Mouse (Mus musculus): ENCODE measurements around the gene Cwc25. TPM values are rescaled to one million over a fixed set of nuclear protein-coding genes. Genes with fewer than 3 reads are reported as not detected.

Gene Cwc25
- polyA plus RNA-seq, 1 experiment: 34.5 TPM

- TF ChIP-seq GATA1 (IDR thresholded peaks at IDR 0.05; ENCODE audit: low read length): no peak
Measured at GRCm38 (mm10) chr11:97701581-97702392, 64.6 kb downstream of the Cwc25 start.

GRCm38 (mm10) chr11:97700746-97701580, 65.4 kb downstream of the Cwc25 start:
- TF ChIP-seq GATA1 (IDR thresholded peaks at IDR 0.05; ENCODE audit: low read length): no peak

DNA sequence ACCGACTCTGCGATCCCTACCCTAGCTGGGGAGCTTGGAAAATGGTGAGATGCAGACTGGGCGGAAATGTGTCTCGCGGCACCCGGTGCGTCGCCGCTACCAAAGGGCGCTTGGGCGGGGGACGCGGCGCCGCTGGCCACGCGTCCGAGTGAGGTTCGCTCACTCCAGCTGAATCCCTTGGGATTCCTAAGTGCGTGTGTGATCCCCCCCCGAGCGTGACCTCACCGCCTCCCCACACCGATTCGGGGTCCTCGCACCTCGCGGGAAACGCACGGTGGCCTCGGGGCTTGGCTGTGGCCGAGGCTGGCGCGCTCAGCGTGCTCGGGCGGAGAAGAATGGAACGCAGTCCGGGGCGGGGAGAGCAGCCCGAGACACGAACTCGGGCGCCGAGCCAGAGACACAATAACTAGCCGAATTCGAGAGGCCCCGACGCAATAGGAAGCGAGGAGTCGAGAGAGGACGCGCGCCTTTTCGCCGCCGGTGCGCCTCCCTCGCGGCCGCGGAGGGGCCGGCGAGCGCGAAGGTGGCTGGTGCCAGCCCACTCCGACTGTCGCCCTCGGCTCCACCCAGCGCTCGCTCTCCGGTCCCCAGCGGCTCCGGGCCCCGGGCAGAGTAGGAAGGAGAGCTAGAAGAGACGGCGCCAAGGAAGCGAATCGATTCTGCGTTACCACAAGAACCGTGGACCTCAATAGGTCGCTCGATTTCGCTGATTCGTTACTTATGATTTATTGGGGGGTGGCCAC, 66.2 kb downstream of the Cwc25 start, which contains the start of gene Pcgf2:
Pcgf2 (minus strand) TSS at position 495 of the 743 bp plus-strand sequence.
- TF ChIP-seq GATA1 (IDR thresholded peaks at IDR 0.05; ENCODE audit: low read length): no peak

DNA sequence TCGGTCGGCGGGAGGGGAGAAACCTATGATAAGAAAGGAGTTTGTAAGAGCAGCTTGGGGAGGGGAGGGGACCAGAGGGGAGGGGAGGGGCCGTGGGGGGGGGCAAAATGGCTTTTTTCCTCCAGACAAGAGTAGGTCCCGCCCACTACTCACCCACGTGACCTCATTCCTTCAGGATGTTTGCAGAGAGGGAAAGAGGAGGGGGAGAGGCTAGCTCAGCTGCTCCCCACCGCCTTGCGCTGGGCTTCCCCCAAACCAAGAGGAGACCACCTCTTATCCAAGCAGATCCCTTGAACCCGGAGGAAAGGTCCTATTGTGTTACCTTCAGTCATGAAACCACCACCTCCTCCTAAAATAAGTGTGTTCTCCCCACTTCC, 66.7 kb downstream of the Cwc25 start:
- TF ChIP-seq GATA1 (IDR thresholded peaks at IDR 0.05; ENCODE audit: low read length): no peak

DNA sequence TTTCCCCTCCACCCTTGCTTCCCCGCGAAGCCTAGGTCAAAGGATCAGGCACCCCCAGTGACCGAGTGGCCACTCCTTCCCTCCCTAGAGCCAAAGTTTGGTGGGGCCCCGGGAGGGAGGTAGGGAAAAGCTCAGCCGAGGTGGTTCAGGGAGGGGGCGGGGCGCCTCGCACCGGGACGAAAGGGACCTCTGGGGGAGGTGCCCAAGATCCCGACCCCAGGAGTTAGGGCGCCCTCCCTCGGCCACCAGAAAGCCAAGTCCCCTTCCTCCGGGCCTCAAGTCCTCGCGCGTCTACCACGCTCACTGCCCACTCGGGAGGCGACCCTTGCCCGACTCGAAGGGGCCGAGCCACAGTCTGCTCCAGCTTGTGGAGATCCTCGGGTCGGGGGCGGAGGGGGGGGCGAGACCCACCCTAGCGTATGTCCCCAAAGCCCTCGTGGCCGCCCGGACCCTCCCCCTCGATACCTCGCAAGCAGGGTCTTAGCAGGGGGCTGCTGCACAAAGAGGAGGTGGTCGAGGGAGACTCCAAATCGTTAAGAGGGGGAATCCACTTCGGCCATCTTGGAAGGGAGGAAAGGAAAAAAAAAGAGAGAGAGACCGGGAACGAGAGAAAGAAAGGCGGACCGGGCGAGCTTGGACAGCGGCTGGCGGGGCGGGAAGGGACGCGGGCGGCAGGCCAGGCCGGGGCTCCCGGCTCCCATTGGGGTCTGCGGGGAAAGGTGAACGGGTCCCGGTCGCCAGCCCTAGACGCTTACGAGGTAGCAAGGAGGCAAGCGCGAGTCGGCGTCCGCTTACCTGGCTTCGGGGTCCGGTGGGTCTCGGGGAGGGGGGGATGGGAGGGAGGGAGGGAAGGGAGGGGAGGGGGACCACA, 67.4 kb downstream of the Cwc25 start:
- TF ChIP-seq GATA1 (IDR thresholded peaks at IDR 0.05; ENCODE audit: low read length): no peak

DNA sequence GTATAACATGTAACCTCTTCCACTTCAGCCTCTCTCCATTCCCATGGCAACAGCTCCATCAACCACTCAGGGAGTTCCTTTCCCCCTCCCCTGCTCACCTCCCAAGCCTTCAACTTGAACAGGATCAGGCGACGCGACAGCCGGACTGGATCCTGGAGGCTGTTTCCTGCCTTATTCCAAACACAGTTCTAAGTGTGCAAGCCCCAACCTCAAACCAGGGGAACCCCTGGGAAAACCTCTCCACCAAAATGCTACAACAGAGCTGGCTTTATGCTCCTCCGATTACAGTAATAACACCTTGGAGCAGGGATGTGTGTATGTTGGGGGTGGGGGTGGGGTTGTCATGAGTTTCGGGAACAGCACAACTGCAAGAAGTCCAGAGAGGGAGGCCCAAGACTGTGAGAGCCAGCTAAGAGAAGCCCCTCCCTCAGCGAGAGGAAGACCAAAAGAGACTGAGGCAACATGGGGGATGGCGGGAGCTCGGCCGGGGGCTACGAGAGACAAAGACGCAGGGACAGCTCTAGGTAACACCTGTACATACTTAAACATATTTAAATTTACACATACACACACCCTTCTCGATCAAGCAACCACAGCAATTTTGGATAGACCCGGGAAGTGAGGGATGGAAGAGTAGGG, 68.3 kb downstream of the Cwc25 start:
- no peak for TF ChIP-seq GATA1 (IDR thresholded peaks at IDR 0.05; ENCODE audit: low read length)

GRCm38 (mm10) chr11:97697199-97697890, 69.0 kb downstream of the Cwc25 start:
- TF ChIP-seq GATA1 (IDR thresholded peaks at IDR 0.05; ENCODE audit: low read length): no peak

GRCm38 (mm10) chr11:97696669-97697068, 69.7 kb downstream of the Cwc25 start:
- TF ChIP-seq GATA1 (IDR thresholded peaks at IDR 0.05; ENCODE audit: low read length): no peak

- TF ChIP-seq GATA1 (IDR thresholded peaks at IDR 0.05; ENCODE audit: low read length): no peak
Measured at GRCm38 (mm10) chr11:97695712-97696401, 70.5 kb downstream of the Cwc25 start.

Other genes with a start within 250 kb of the Cwc25 start
- 0.09 and 0.18 TPM in 2 replicates for gene Srcin1, start 190.4 kb downstream of the Cwc25 start, polyA plus RNA-seq (2012)
- not detected in 2 replicates for gene Epop, start 136.9 kb downstream of the Cwc25 start, polyA plus RNA-seq (2012)
- gene Mllt6, start 103.1 kb downstream of the Cwc25 start, polyA plus RNA-seq (2012): 42.2 and 42.3 TPM in 2 replicates
- gene Cisd3, start 80.7 kb downstream of the Cwc25 start, polyA plus RNA-seq (2012): 1.6 and 3.1 TPM in 2 replicates
- gene Pcgf2, start 66.1 kb downstream of the Cwc25 start, polyA plus RNA-seq (2012): 6.3 and 9.1 TPM in 2 replicates
- 16.1 and 122 TPM in 2 replicates for gene Psmb3, start 63.2 kb downstream of the Cwc25 start, polyA plus RNA-seq (2012)
- gene Pip4k2b, start 21.9 kb downstream of the Cwc25 start, polyA plus RNA-seq (2012): 28.3 and 31.4 TPM in 2 replicates
- gene 1700001P01Rik, start 9.4 kb upstream of the Cwc25 start, polyA plus RNA-seq (2012): not detected in 2 replicates
- gene Rpl23, start 15.9 kb upstream of the Cwc25 start, polyA plus RNA-seq (2012): 62.2 and 87.5 TPM in 2 replicates
- gene Lasp1, start 32.4 kb upstream of the Cwc25 start, polyA plus RNA-seq (2012): 51.4 and 65.7 TPM in 2 replicates
- gene B230217C12Rik, start 74.2 kb upstream of the Cwc25 start, polyA plus RNA-seq (2012): 0.02 TPM in 1 of 2 replicates, not detected in the other
- gene Fbxo47, start 117.6 kb upstream of the Cwc25 start, polyA plus RNA-seq (2012): not detected in 2 replicates
- gene Plxdc1, start 219.9 kb upstream of the Cwc25 start, polyA plus RNA-seq (2012): 0.14 and 0.24 TPM in 2 replicates
- gene Arl5c, start 229.6 kb upstream of the Cwc25 start, polyA plus RNA-seq (2012): not detected in 2 replicates

Measured in G1E-ER4 (cell line).